Comparison of ENCODE assay signal across 8 mouse cellular contexts in the genomic region with DNA sequence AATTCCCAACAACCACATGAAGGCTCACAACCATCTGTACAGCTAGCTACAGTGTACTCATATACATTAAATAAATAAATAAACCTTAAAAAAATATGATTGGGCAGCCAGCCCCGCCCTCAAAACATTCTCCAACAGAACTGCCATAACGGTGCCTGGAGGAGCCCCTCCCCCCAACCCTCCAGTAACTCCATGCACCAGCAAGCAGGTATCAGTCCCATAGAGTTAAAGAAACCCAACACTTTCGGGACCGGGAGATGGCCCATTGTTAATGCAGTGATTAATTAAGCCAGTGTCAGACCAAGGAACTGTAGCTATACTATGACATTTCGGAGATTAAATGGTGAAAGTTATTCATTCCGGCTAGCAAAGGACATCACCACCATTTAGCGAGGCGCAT. TPM values are rescaled to one million over a fixed set of nuclear protein-coding genes. Genes with fewer than 3 reads are reported as not detected.
DNase-seq lines count a peak whose midpoint lies in the region; ATAC-seq and TF ChIP-seq lines count a peak whose summit lies in the region.

No protein-coding gene starts in this region.

- TF ChIP-seq CTCF in E14TG2a.4 (conservative IDR thresholded peaks at IDR 0.05; ENCODE audit: low read length): no peak

- ATAC-seq in forebrain, embryonic 14.5 days: no peak
- ATAC-seq in liver, embryonic 13.5 days (ENCODE audit: low read depth): no peak
- ATAC-seq in erythroid progenitor cell, adult 5-6 weeks (replicated peaks; ENCODE audit: low FRiP score, poor library complexity, severe bottlenecking): no peak
- no peak for ATAC-seq in inflammation-experienced regulatory T-cells, adult 6 months

- no peaks in the 10 kb centered on the region for H3K9me3 ChIP-seq in E14TG2a.4 (ENCODE audit: low read length)
- H3K9me3 ChIP-seq in forebrain, embryonic 14.5 days (replicated peaks; ENCODE audit: control insufficient read depth, low read length): no peaks in the 10 kb centered on the region
- no peaks in the 10 kb centered on the region for H3K9me3 ChIP-seq in liver, embryonic 13.5 days (replicated peaks)

- H3K9ac ChIP-seq in forebrain, embryonic 14.5 days (ENCODE audit: low read length): peak overlapping the region; percentile 81
- H3K9ac ChIP-seq in liver, embryonic 13.5 days: peak overlapping the region; percentile 84

- peak; percentile 87 for DNase-seq in heart, adult 11 months
- DNase-seq in heart, postnatal 36 days: no peak
- no peak for DNase-seq in forebrain, embryonic 14.5 days (ENCODE audit: low spot score)
- no peak for DNase-seq in liver, embryonic 13.5 days
- no peak for DNase-seq in MN1 (ENCODE audit: low spot score)

- H3K27ac ChIP-seq in forebrain, embryonic 14.5 days (ENCODE audit: low read depth, low read length): peak overlapping the region; percentile 78; the same call in 1 of the 2 replicates
- H3K27ac ChIP-seq in liver, embryonic 13.5 days: peak overlapping the region; percentile 3; the same call in 1 of the 2 replicates

- peak overlapping the region; percentile 85 for H3K4me2 ChIP-seq in forebrain, embryonic 14.5 days (ENCODE audit: low read length)
- peak overlapping the region; percentile 83 for H3K4me2 ChIP-seq in liver, embryonic 13.5 days

- intact Hi-C loops in heart, postnatal 36 days (cut with DNase I): loop anchor here (1.0 to 5.0 kb wide), 2 partner anchors 168 to 685 kb away; a partner anchor contains a TSS

- peak overlapping the region; percentile 97 for H3K4me3 ChIP-seq in E14TG2a.4 (replicated peaks; ENCODE audit: low read length)
- H3K4me3 ChIP-seq in forebrain, embryonic 14.5 days (ENCODE audit: low read depth, low read length): peak overlapping the region; percentile 97
- H3K4me3 ChIP-seq in liver, embryonic 13.5 days (replicated peaks): peak overlapping the region; percentile 79

- H3K36me3 ChIP-seq in E14TG2a.4 (ENCODE audit: insufficient read depth, low read length): peaks cover 47% of the 10 kb centered on the region
- H3K36me3 ChIP-seq in forebrain, embryonic 14.5 days (ENCODE audit: control insufficient read depth, insufficient read depth, low read length): peaks cover 40% of the 10 kb centered on the region
- peaks cover 43% of the 10 kb centered on the region for H3K36me3 ChIP-seq in liver, embryonic 13.5 days

- WGBS in forebrain, embryonic 14.5 days: 15% methylated on average over 8 of the region's 8 CpGs
- 13% methylated on average over 8 of the region's 8 CpGs for WGBS in liver, embryonic 13.5 days (ENCODE audit: insufficient replicate concordance)

- H3K4me1 ChIP-seq in E14TG2a.4 (replicated peaks; ENCODE audit: low read depth, low read length): peaks cover 48% of the 10 kb centered on the region
- H3K4me1 ChIP-seq in forebrain, embryonic 14.5 days (ENCODE audit: control insufficient read depth, insufficient read depth, low read length): no peaks in the 10 kb centered on the region; the same call in 1 of the 2 replicates
- H3K4me1 ChIP-seq in liver, embryonic 13.5 days (replicated peaks): peaks cover 33% of the 10 kb centered on the region

- no peaks in the 10 kb centered on the region for H3K27me3 ChIP-seq in E14TG2a.4 (ENCODE audit: insufficient read depth, low read length)
- H3K27me3 ChIP-seq in forebrain, embryonic 14.5 days (replicated peaks; ENCODE audit: control insufficient read depth, insufficient read depth, low read length): no peaks in the 10 kb centered on the region
- no peaks in the 10 kb centered on the region for H3K27me3 ChIP-seq in liver, embryonic 13.5 days

RNA-seq across cellular contexts. Expression of a gene that starts 1.0 kb away (rescaled TPM):
- 10 to 100 TPM; 93.6 to 97.2 TPM for total RNA-seq in heart, postnatal 36 days (2021)
- 251 and 315 TPM in 2 replicates for polyA plus RNA-seq in forebrain, embryonic 14.5 days (2014; fragmentation: Nextera tagmentation; extraction: Ambion mirVana)
- 160 and 177 TPM in 2 replicates for polyA plus RNA-seq in liver, embryonic 13.5 days (2015; fragmentation: Nextera tagmentation; extraction: Ambion mirVana)
- 23.1 and 56.2 TPM in 2 replicates for total RNA-seq in erythroid progenitor cell, adult 5-6 weeks (2015; ENCODE audit: low replicate concordance)
- 61.2 and 63.2 TPM in 2 replicates for total RNA-seq in erythroid progenitor cell, adult 5-6 weeks (2017; ENCODE audit: low replicate concordance)
- polyA plus RNA-seq in inflammation-experienced regulatory T-cells, adult 6 months (2017; shearing (Covaris generic)): 100 to 1,000 TPM in 2 of 3 experiments, 10 to 100 TPM in 1; 90.6 to 113 (median 101) TPM

RNA-seq across cellular contexts. Expression of a gene that starts 13.6 kb away (rescaled TPM):
- total RNA-seq in heart, postnatal 36 days (2021): 10 to 100 TPM; 30.4 to 30.6 TPM
- polyA plus RNA-seq in forebrain, embryonic 14.5 days (2014; fragmentation: Nextera tagmentation; extraction: Ambion mirVana): 119 and 142 TPM in 2 replicates
- 97.6 and 107 TPM in 2 replicates for polyA plus RNA-seq in liver, embryonic 13.5 days (2015; fragmentation: Nextera tagmentation; extraction: Ambion mirVana)
- 14.3 TPM in 1 of 2 replicates, not detected in the other for total RNA-seq in erythroid progenitor cell, adult 5-6 weeks (2015; ENCODE audit: low replicate concordance)
- 6.7 TPM in 1 of 2 replicates, not detected in the other for total RNA-seq in erythroid progenitor cell, adult 5-6 weeks (2017; ENCODE audit: low replicate concordance)
- 100 to 1,000 TPM; 160 to 186 (median 183) TPM for polyA plus RNA-seq in inflammation-experienced regulatory T-cells, adult 6 months (2017; shearing (Covaris generic))

RNA-seq across cellular contexts. Expression of a gene that starts 52.9 kb away (rescaled TPM):
- total RNA-seq in heart, postnatal 36 days (2021): 10 to 100 TPM; 10.6 to 11.7 TPM
- polyA plus RNA-seq in forebrain, embryonic 14.5 days (2014; fragmentation: Nextera tagmentation; extraction: Ambion mirVana): 8.1 and 9.2 TPM in 2 replicates
- 5.8 and 7.0 TPM in 2 replicates for polyA plus RNA-seq in liver, embryonic 13.5 days (2015; fragmentation: Nextera tagmentation; extraction: Ambion mirVana)
- total RNA-seq in erythroid progenitor cell, adult 5-6 weeks (2015; ENCODE audit: low replicate concordance): 1.1 and 3.4 TPM in 2 replicates
- total RNA-seq in erythroid progenitor cell, adult 5-6 weeks (2017; ENCODE audit: low replicate concordance): 0.90 and 2.6 TPM in 2 replicates
- polyA plus RNA-seq in inflammation-experienced regulatory T-cells, adult 6 months (2017; shearing (Covaris generic)): 10 to 100 TPM in 1 of 3 experiments, 1 to 10 TPM in 2; 6.3 to 11.6 (median 9.0) TPM

RNA-seq across cellular contexts. Expression of a gene that starts 59.6 kb away (rescaled TPM):
- 100 to 1,000 TPM; 232 to 266 TPM for total RNA-seq in heart, postnatal 36 days (2021)
- 46.0 and 63.2 TPM in 2 replicates for polyA plus RNA-seq in forebrain, embryonic 14.5 days (2014; fragmentation: Nextera tagmentation; extraction: Ambion mirVana)
- 18.1 and 19.5 TPM in 2 replicates for polyA plus RNA-seq in liver, embryonic 13.5 days (2015; fragmentation: Nextera tagmentation; extraction: Ambion mirVana)
- total RNA-seq in erythroid progenitor cell, adult 5-6 weeks (2015; ENCODE audit: low replicate concordance): 16.6 and 24.7 TPM in 2 replicates
- 10.5 and 14.0 TPM in 2 replicates for total RNA-seq in erythroid progenitor cell, adult 5-6 weeks (2017; ENCODE audit: low replicate concordance)
- 100 to 1,000 TPM in 2 of 3 experiments, 10 to 100 TPM in 1; 93.9 to 109 (median 101) TPM for polyA plus RNA-seq in inflammation-experienced regulatory T-cells, adult 6 months (2017; shearing (Covaris generic))
